Mouse (Mus musculus): ENCODE measurements around the gene Fam83g.

The Fam83g gene

GRCm38 (mm10) chr11:61715130-61715529 lies 31.2 kb downstream of the Fam83g start:
- DNase-seq (ENCODE audit: low read depth, low spot score), result no peak

GRCm38 (mm10) chr11:61717990-61718389 lies 34.1 kb downstream of the Fam83g start:
- no peak for DNase-seq (ENCODE audit: low read depth, low spot score)

GRCm38 (mm10) chr11:61719387-61719786 lies 35.5 kb downstream of the Fam83g start:
- DNase-seq (ENCODE audit: low read depth, low spot score), result no peak

GRCm38 (mm10) chr11:61719826-61720225 lies 35.9 kb downstream of the Fam83g start:
- no peak for DNase-seq (ENCODE audit: low read depth, low spot score)

- DNase-seq (ENCODE audit: low read depth, low spot score), result no peak
Observed at GRCm38 (mm10) chr11:61720636-61721035, 36.7 kb downstream of the Fam83g start, which contains the start of gene Slc5a10. Slc5a10 (minus strand) TSS chr11:61720826.

GRCm38 (mm10) chr11:61722077-61722476 lies 38.2 kb downstream of the Fam83g start:
- DNase-seq (ENCODE audit: low read depth, low spot score), result no peak

- no peak for DNase-seq (ENCODE audit: low read depth, low spot score)
Observed at GRCm38 (mm10) chr11:61728037-61728436, 44.1 kb downstream of the Fam83g start.

- no peak for DNase-seq (ENCODE audit: low read depth, low spot score)
Observed at GRCm38 (mm10) chr11:61732672-61733071, 48.8 kb downstream of the Fam83g start.

GRCm38 (mm10) chr11:61737290-61737689 lies 53.4 kb downstream of the Fam83g start:
- no peak for DNase-seq (ENCODE audit: low read depth, low spot score)

- DNase-seq (ENCODE audit: low read depth, low spot score), result no peak
Observed at GRCm38 (mm10) chr11:61740500-61740899, 56.6 kb downstream of the Fam83g start.

GRCm38 (mm10) chr11:61743768-61744167 lies 59.9 kb downstream of the Fam83g start:
- DNase-seq (ENCODE audit: low read depth, low spot score), result no peak

GRCm38 (mm10) chr11:61744460-61744859 lies 60.6 kb downstream of the Fam83g start:
- DNase-seq (ENCODE audit: low read depth, low spot score), result no peak

- DNase-seq (ENCODE audit: low read depth, low spot score), result no peak
Observed at GRCm38 (mm10) chr11:61745781-61746180, 61.9 kb downstream of the Fam83g start.

- DNase-seq (ENCODE audit: low read depth, low spot score), result no peak
Observed at GRCm38 (mm10) chr11:61747161-61747560, 63.3 kb downstream of the Fam83g start.

- DNase-seq (ENCODE audit: low read depth, low spot score), result no peak
Observed at GRCm38 (mm10) chr11:61751612-61752011, 67.7 kb downstream of the Fam83g start.

GRCm38 (mm10) chr11:61757151-61757550 lies 73.3 kb downstream of the Fam83g start:
- DNase-seq (ENCODE audit: low read depth, low spot score), result no peak

All from retina, adult 2 months (tissue).